Mouse (Mus musculus) limb, embryonic 11.5 days (tissue): Measurements from ENCODE around the gene Rtel1. TPM values are rescaled to one million over a fixed set of nuclear protein-coding genes. Genes with fewer than 3 reads are reported as not detected.

Experiments
- ATAC-seq: fragments of 200-750 bp; cut with Nextera tagmentation; 2 replicates; pipeline ENCODE4 v1.8.0; 2017; ENCODE audit warnings: low read depth; ENCODE audit not compliant: insufficient number of reproducible peaks, low FRiP score, low TSS enrichment
- DNase-seq: peaks from one replicate; pipeline ENCODE4 v3.0.0-alpha.2; 2015; ENCODE audit warnings: low spot score
- H3K27ac ChIP-seq: fragments of 300-500 bp; sonication (generic); replicated peaks from 2 replicates; pipeline ENCODE4 v1.5.1; 2014; ENCODE audit warnings: low read depth, mild to moderate bottlenecking, low read length
- H3K27me3 ChIP-seq: fragments of 300-500 bp; sonication (generic); 2 replicates; pipeline ENCODE4 v1.6.1; 2014; ENCODE audit warnings: mild to moderate bottlenecking, low read length, mixed read lengths; ENCODE audit not compliant: control insufficient read depth, insufficient read depth
- H3K36me3 ChIP-seq: fragments of 300-500 bp; sonication (generic); 2 replicates; pipeline ENCODE4 v1.6.1; 2014; ENCODE audit warnings: mild to moderate bottlenecking, low read length, moderate library complexity, mixed read lengths; ENCODE audit not compliant: control insufficient read depth, insufficient read depth
- H3K4me1 ChIP-seq: fragments of 300-500 bp; sonication (generic); 2 replicates; pipeline ENCODE4 v1.6.1; 2014; ENCODE audit warnings: low read length, mixed read lengths; ENCODE audit not compliant: control insufficient read depth, insufficient read depth
- H3K4me2 ChIP-seq: fragments of 300-500 bp; sonication (generic); 2 replicates; pipeline ENCODE4 v1.6.1; 2014; ENCODE audit warnings: low read depth, mild to moderate bottlenecking, moderate library complexity; ENCODE audit not compliant: severe bottlenecking
- H3K4me3 ChIP-seq: fragments of 300-500 bp; sonication (generic); 2 replicates; pipeline ENCODE4 v1.5.1; 2014; ENCODE audit warnings: low read depth, low read length
- H3K9ac ChIP-seq: fragments of 300-500 bp; sonication (generic); 2 replicates; pipeline ENCODE4 v1.6.1; 2014; ENCODE audit warnings: mild to moderate bottlenecking, low read length
- H3K9me3 ChIP-seq: fragments of 300-500 bp; sonication (generic); 2 replicates; pipeline ENCODE4 v1.6.1; 2016; ENCODE audit warnings: low read length; ENCODE audit not compliant: control insufficient read depth
- WGBS: fragments of 180-500 bp; shearing (Covaris S2); extraction: QIAGEN DNeasy Blood & Tissue Kit; methylation state at CpG from one replicate; pipeline ENCODE4 v1.1.7; 2014; 5-methylcytosine and 5-hydroxymethylcytosine counted together
- polyA plus RNA-seq: library from polyadenylated mRNA; unstranded; fragments of >200 nt; fragmentation: Nextera tagmentation; extraction: Ambion mirVana; gene quantifications from 2 replicates; pipeline ENCODE4 v1.2.1, GENCODE M21; 2014

Rtel1 gene
- polyA plus RNA-seq, 1 experiment from 2014 or later: 63.0 TPM

DNA sequence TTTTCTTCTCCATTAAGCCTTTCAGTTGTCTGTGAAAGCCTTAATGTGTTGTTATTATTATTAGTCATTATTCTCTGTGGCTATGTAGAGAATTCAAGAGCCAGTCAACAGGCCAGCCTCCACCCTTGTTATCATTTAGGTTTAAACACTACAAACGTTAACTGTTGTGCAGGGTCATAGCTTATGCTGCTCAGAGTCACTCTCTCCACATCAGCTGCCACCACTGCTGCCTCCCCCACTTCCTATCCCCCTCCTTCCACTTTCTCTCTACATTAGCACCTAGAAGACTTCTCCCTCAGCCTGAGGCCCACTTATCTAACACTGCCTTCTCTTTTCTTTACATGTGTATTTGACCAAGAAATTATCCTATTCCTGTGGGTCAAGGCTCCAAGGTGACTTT is 82.0 kb downstream of the Rtel1 start:
- ATAC-seq: no peak
- Histone ChIP-seq H3K9me3 (no peaks in the 10 kb centered on the region), H3K9ac (no peak overlapping the region), H3K36me3 (no peaks in the 10 kb centered on the region), H3K4me3 (no peak overlapping the region), H3K4me2 (no peak overlapping the region), H3K27ac (no peak overlapping the region), H3K4me1 (no peaks in the 10 kb centered on the region), H3K27me3 (no peaks in the 10 kb centered on the region)
- 21% methylated on average over 1 of the region's 1 CpGs for WGBS
- DNase-seq: no peak

- no peak overlapping the region for H3K4me2 ChIP-seq
- H3K9ac ChIP-seq: no peak overlapping the region
- no peak overlapping the region for H3K27ac ChIP-seq
- H3K36me3 ChIP-seq: no peaks in the 10 kb centered on the region
- ATAC-seq (no peak), DNase-seq (no peak)
- H3K4me3 ChIP-seq: no peak overlapping the region
- no peaks in the 10 kb centered on the region for H3K4me1 ChIP-seq
- 92% methylated on average over 3 of the region's 3 CpGs for WGBS
- no peaks in the 10 kb centered on the region for H3K27me3 ChIP-seq
- H3K9me3 ChIP-seq: no peaks in the 10 kb centered on the region
These were observed 84.2 kb downstream of the Rtel1 start for GRCm38 (mm10) chr2:181403722-181404121.

Other genes starting within 250 kb of the Rtel1 start
- 0.11 and 0.25 TPM in 2 replicates for gene Kcnq2, start 184.4 kb upstream of the Rtel1 start, polyA plus RNA-seq
- 0.13 and 0.14 TPM in 2 replicates for gene Eef1a2, start 162.7 kb upstream of the Rtel1 start, polyA plus RNA-seq
- gene Ppdpf, start 132.5 kb upstream of the Rtel1 start, polyA plus RNA-seq: 422 and 444 TPM in 2 replicates
- gene Ptk6, start 117.0 kb upstream of the Rtel1 start, polyA plus RNA-seq: 0.04 TPM in 1 of 2 replicates, not detected in the other
- 0.94 and 1.4 TPM in 2 replicates for gene Srms, start 106.6 kb upstream of the Rtel1 start, polyA plus RNA-seq
- 0.17 and 0.69 TPM in 2 replicates for gene Fndc11, start 99.7 kb upstream of the Rtel1 start, polyA plus RNA-seq
- gene Helz2, start 77.7 kb upstream of the Rtel1 start, polyA plus RNA-seq: 0.99 and 1.2 TPM in 2 replicates
- gene Gmeb2, start 31.7 kb upstream of the Rtel1 start, polyA plus RNA-seq: 19.7 and 21.3 TPM in 2 replicates
- gene Stmn3, start 5.2 kb upstream of the Rtel1 start, polyA plus RNA-seq: 0.84 and 0.91 TPM in 2 replicates
- gene Zgpat, start 45.2 kb downstream of the Rtel1 start, polyA plus RNA-seq: 35.0 and 40.2 TPM in 2 replicates
- gene Arfrp1, start 45.7 kb downstream of the Rtel1 start, polyA plus RNA-seq: 57.3 and 63.7 TPM in 2 replicates
- gene Lime1, start 60.3 kb downstream of the Rtel1 start, polyA plus RNA-seq: 20.9 and 26.7 TPM in 2 replicates
- gene Zbtb46, start 139.7 kb downstream of the Rtel1 start, polyA plus RNA-seq: 9.8 and 10.1 TPM in 2 replicates
- 0.08 and 0.21 TPM in 2 replicates for gene Abhd16b, start 173.5 kb downstream of the Rtel1 start, polyA plus RNA-seq
- 165 and 175 TPM in 2 replicates for gene Tpd52l2, start 177.4 kb downstream of the Rtel1 start, polyA plus RNA-seq
- 75.3 and 80.9 TPM in 2 replicates for gene Dnajc5, start 200.7 kb downstream of the Rtel1 start, polyA plus RNA-seq